Mouse (Mus musculus): Measurements from ENCODE around the gene Fanci.

Fanci gene

GRCm38 (mm10) chr7:79388671-79389206 is 3.0 kb upstream of the Fanci start:
- no peak for DNase-seq

GRCm38 (mm10) chr7:79390141-79390708 is 1.5 kb upstream of the Fanci start:
- no peak for DNase-seq

GRCm38 (mm10) chr7:79391471-79391870 is 258 bp upstream of the Fanci start:
- DNase-seq = no peak

GRCm38 (mm10) chr7:79392860-79393513 is 1.3 kb downstream of the Fanci start:
- no peak for DNase-seq

GRCm38 (mm10) chr7:79393924-79394323 is 2.2 kb downstream of the Fanci start:
- no peak for DNase-seq

GRCm38 (mm10) chr7:79394666-79395065 is 2.9 kb downstream of the Fanci start:
- no peak for DNase-seq

- no peak for DNase-seq
Measured at GRCm38 (mm10) chr7:79395186-79395585, 3.5 kb downstream of the Fanci start.

GRCm38 (mm10) chr7:79397446-79397963 is 5.8 kb downstream of the Fanci start:
- no peak for DNase-seq

GRCm38 (mm10) chr7:79398426-79398825 is 6.7 kb downstream of the Fanci start:
- no peak for DNase-seq

GRCm38 (mm10) chr7:79398971-79399370 is 7.2 kb downstream of the Fanci start:
- no peak for DNase-seq

- DNase-seq = no peak
Measured at GRCm38 (mm10) chr7:79400296-79400695, 8.6 kb downstream of the Fanci start.

- DNase-seq = no peak
Measured at GRCm38 (mm10) chr7:79414449-79415375, 23.0 kb downstream of the Fanci start.

- DNase-seq = no peak
Measured at GRCm38 (mm10) chr7:79419950-79420349, 28.2 kb downstream of the Fanci start.

- no peak for DNase-seq
Measured at GRCm38 (mm10) chr7:79422876-79423275, 31.1 kb downstream of the Fanci start.

- DNase-seq = no peak
Measured at GRCm38 (mm10) chr7:79425804-79426203, 34.1 kb downstream of the Fanci start.

GRCm38 (mm10) chr7:79428243-79428642 is 36.5 kb downstream of the Fanci start:
- no peak for DNase-seq

GRCm38 (mm10) chr7:79440035-79440434 is 48.3 kb downstream of the Fanci start:
- no peak for DNase-seq

GRCm38 (mm10) chr7:79447048-79447447 is 55.3 kb downstream of the Fanci start:
- DNase-seq = no peak

GRCm38 (mm10) chr7:79447486-79447885 is 55.8 kb downstream of the Fanci start:
- DNase-seq = no peak

GRCm38 (mm10) chr7:79461721-79462120 is 70.0 kb downstream of the Fanci start:
- no peak for DNase-seq

- DNase-seq = no peak
Measured at GRCm38 (mm10) chr7:79463376-79464077, 71.8 kb downstream of the Fanci start.

- DNase-seq = no peak
Measured at GRCm38 (mm10) chr7:79464776-79465420, 73.2 kb downstream of the Fanci start.
